Mouse (Mus musculus) thymus, adult 2 months (tissue): Measurements from ENCODE around the gene Crx.

Experiments
- CTCF ChIP-seq: fragments of 200-500 bp; IDR thresholded peaks from 2 replicates; pipeline ENCODE4 v1.5.1; 2012; ENCODE audit warnings: mild to moderate bottlenecking, control low read depth, low read length, moderate library complexity, borderline replicate concordance; ENCODE audit not compliant: control insufficient read depth, poor library complexity, insufficient read depth; ENCODE audit errors: extremely low read depth
- POLR2A ChIP-seq: fragments of 200-500 bp; IDR thresholded peaks from 2 replicates; pipeline ENCODE4 v1.6.1; 2012; ENCODE audit warnings: mild to moderate bottlenecking, low read length, control low read depth, moderate library complexity; ENCODE audit not compliant: control insufficient read depth, poor library complexity, insufficient read depth; ENCODE audit errors: extremely low read depth

DNA sequence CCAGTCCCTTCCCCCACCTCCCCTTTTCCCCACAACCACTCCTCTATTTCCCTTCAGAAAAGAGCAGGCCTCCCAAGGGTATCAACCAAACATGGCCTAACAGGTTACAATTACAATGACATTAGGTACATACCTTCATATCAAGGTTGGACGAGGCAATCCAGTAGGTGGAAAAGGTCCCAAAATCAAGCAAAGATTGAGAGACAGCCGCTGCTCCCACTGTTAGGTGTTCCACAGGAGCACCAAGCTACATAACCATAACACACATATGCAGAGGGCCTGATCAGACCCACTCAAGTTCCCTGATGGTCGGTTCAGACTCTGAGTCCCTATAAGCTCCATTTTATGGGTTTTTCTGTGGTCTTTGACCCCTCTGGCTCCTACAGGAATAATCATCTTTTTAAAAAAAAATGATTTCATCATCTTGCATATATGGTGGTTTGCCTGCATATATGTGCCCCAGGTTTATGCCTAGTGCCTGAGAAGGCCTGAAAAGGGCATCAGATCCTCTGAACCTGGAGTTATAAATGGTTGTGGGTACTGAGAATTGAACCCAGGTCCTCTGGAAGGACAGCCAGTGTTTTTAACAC, 36.5 kb upstream of the Crx start:
- no peak for TF ChIP-seq CTCF
- no peak for TF ChIP-seq POLR2A
